Mouse (Mus musculus) yolk sac, embryonic 10.5 days (tissue): ENCODE results near the gene Inha.

Experiments used
- DNase-seq: peaks from one replicate; pipeline ENCODE4 v3.0.0-alpha.2; 2017; ENCODE audit warnings: low spot score

Inha gene

GRCm38 (mm10) chr1:75521321-75522031, 14.6 kb downstream of the Inha start, which contains the start of gene Stk11ip:
Gene Stk11ip, plus strand, starts transcription at chr1:75521529.
- peak; percentile 96 for DNase-seq

DNA sequence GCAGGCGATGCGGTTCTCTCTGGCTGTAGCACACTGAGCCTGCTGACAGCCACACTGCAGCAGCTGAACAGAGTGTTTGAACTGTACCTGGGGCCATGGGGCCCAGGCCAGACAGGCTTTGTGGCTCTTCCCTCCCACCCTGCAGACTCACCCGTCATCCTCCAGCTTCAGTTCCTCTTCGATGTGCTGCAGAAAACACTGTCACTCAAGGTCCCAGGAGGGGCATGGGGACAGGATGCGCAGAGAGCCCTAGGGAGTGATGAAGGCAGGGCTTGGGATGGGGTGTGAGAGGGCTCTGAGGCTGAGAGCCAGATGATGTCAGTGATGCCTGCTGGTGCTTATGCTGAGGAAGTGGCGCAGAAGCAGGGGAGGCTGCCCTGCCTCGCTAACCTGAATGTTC, 17.8 kb downstream of the Inha start:
- no peak for DNase-seq

- no peak for DNase-seq
Measured at GRCm38 (mm10) chr1:75530546-75530945, 23.7 kb downstream of the Inha start.

DNA sequence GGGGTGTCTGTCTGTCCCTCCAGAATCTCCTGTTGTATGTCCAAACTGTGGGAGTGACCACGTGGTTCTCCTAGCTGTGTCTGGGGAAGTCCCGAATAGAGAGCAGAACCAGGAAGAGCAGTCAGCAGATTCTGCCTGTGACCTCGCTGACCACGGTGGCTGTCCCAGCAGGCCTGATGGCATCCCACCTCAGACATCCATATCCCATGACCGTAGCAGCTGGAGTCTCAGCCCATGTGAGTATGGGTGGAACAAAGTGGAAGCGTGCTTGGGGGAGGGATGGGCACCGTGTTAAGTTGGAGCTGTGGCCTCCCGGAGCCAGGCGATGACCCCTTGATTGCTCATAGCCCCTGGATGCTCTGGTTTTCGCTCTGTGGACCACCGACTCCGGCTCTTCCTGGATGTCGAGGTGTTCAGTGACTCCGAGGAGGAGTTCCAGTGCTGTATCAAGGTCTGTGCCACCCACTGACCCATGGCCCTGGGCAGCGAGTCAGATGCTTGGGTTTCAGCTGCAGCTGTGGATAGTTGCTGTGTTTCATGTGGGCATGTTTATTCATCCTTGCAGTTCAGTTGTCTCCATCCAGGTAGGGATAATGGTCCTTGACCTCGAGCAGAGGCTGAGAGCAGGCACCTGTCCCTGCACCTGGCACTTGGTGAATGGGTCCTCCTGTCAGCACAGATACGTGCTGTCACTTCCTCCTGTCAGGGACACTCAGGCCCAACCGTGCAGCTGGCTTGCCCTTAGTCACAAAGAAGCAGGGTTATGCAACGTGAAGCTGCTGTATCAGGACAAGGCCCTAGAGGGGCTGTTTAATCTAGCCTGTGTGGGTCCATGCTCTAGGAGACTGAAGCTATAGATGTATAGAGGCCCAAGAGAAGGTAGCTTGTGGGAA, 25.6 kb downstream of the Inha start:
- no peak for DNase-seq

DNA sequence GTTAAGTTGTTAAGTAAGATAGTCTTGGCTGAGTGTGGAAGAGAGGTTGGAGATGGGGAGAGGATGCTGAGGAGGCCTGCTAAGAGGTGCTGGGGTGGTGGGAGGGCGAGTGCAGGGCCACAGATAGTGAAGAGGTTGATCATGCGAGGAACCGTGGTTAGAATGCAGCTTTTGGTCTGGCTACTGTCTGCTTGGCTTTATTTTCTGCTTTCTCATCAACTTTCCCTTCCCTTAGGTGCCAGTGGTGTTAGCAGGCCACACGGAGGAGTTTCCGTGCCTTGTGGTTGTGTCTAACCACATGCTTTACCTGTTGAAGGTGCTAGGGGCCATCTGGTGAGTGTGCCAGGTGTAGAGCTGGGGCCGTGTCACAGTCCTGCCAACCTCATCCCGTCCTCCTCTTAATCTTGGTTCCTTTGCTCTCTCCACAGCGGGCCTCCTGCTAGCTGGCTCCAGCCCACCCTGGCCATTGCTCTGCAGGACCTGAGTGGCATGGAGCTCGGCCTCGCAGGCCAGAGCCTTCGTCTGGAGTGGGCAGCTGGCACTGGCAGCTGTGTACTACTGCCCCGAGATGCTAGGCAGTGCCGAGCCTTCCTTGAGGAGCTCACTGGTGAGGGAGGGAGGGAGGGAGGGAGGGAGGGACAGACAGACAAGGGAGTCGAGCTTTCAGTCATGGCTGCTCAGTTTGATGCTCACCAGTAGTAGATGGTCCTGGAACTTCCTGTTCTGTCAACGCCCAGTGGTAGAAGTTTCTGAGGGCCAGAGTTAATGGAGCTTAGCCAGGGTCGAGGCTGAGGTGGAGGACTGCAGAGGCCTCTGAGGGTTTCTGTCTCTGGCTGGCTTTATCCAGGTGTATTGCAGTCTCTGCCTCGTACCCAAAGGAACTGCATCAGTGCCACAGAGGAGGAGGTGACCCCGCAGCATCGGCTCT, 26.7 kb downstream of the Inha start:
- no peak for DNase-seq

GRCm38 (mm10) chr1:75537587-75537986, 30.7 kb downstream of the Inha start:
- no peak for DNase-seq

DNA sequence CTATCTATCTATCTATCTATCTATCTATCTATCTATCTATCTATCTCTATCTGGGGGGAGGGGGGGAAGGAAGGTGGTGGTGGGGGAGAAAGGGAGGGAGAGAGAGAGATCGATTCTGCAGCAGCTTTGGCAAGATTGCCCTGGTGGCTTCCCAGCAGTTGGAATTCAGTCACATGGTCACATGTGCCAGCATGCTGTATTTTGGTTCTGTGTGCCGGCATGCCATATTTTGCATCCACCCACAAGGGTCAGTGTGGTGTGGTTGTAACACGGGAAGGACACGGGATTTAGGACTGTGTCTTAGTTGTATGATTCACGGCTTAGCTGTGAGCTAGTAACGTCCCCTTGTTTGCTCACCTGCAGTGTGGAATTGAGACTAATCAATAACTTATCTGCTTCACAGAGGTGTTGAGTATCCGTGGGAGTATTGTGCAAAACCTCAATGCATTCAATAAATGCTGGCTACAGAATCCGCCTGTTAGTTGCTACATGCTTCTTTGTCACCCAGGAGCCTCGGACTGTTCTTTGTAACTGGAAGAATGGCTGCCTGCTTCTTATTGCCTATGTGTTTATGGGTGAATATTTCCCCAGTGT, 31.8 kb downstream of the Inha start:
- no peak for DNase-seq

DNA sequence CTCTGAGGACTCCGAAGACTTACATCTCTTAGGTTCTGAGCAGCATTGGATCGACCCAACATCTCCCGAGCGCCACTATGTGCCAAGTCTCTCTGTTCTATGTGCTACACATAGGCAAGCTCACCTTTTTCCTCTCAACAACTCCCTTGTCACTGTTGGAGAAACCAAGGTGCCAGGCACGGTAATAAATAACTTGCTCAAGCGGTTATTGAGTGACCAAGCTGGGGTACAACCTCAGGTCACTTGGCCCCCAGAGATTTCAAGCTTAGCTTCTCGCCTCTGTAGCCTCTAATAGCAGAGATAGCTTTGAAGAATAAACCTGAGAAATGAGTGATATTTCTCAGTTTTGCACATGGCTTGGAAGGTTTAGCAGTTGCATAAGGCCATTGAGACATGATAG, 34.6 kb downstream of the Inha start:
- DNase-seq = no peak

DNA sequence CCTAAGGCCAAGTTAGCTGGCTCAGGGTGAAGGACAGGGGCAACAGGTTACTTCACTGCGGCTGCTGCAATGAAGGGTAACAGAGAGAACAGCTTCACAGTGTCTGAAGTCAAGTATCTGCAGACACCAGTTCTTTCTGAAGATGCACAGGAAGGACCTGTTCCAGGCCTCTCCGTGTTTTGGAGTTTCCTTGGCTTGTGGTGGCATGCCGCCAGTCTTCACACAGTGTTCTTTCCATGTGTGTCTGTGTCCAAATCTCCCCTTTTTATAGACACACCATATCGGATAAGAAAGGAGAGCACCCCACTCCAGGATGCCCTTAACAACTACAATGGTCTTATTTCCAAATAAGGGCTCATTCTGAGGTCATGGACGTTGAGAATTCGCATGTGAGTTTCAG, 37.5 kb downstream of the Inha start:
- no peak for DNase-seq

DNA sequence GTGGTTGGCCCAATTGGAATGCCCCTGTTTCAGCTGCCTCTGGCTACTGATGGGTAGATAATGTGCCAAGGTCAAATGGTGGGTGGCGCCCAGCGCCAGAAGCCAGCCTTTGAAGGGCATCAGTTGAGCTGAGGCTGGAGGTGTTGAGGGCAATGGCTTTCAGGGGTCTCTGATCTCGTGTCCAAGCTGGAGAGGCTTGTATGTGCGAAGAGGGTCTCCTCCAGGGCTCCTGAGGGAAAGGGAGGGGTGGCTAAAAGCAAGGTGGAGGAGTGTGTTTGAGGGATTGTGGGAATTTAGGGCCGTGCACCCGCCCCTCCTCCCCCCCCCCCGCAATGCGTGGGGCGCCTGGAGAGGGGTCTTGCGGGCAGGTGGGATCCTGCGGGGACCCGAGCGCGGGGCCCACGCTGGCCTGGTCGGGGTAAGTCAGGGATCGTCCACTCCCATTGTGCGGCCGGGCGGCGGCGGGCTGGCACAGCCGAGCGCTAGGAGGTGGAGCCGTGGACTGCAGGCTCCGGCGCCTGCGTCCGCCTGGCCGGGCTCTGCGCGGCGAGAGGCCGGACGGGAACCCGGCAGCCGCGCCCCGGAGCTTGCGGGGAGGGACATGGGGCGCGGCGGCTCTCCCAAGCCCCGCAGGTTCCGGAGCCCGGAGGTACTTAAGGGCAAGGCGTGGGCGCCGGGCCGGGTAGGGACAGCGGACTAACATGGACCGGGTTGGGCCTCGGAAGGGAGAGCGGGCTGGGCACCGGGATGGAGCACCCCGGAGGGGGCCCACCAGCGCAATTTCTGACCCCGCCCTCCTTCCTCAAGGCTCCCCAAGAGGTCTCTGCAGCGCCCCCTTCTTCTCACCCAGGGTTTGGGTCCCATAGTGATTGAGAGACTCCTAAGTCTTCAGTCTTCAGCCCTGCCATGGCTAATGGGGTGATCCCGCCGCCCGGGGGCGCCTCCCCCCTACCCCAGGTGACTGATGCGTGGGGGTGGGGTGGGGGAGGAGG, 39.4 kb downstream of the Inha start, which contains the start of gene Slc4a3:
Gene Slc4a3, plus strand, starts transcription at position 302 of the 992 bp plus-strand sequence.
- peak; percentile 51 for DNase-seq

DNA sequence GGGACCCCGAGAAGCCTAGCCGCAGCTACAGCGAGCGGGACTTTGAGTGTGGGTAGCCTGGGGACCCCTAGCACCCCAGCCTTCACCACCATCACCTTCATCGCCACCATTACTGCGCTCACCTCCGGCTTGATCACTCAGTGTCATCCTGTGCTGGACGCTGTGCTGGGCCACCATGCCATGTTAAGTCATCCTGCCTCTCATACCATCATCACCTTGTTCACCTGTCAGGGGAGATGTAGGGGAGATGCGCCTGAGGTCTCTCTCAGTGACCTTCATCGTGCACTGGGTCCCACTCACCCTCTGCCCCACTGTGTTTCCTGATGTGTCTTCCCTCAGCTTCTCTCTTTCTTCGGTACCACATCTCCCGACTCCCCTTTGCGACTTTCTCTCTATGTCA, 40.5 kb downstream of the Inha start:
- DNase-seq = no peak

- no peak for DNase-seq
Measured at GRCm38 (mm10) chr1:75548083-75548482, 41.2 kb downstream of the Inha start.

GRCm38 (mm10) chr1:75548871-75549270, 42.0 kb downstream of the Inha start:
- DNase-seq = no peak

DNA sequence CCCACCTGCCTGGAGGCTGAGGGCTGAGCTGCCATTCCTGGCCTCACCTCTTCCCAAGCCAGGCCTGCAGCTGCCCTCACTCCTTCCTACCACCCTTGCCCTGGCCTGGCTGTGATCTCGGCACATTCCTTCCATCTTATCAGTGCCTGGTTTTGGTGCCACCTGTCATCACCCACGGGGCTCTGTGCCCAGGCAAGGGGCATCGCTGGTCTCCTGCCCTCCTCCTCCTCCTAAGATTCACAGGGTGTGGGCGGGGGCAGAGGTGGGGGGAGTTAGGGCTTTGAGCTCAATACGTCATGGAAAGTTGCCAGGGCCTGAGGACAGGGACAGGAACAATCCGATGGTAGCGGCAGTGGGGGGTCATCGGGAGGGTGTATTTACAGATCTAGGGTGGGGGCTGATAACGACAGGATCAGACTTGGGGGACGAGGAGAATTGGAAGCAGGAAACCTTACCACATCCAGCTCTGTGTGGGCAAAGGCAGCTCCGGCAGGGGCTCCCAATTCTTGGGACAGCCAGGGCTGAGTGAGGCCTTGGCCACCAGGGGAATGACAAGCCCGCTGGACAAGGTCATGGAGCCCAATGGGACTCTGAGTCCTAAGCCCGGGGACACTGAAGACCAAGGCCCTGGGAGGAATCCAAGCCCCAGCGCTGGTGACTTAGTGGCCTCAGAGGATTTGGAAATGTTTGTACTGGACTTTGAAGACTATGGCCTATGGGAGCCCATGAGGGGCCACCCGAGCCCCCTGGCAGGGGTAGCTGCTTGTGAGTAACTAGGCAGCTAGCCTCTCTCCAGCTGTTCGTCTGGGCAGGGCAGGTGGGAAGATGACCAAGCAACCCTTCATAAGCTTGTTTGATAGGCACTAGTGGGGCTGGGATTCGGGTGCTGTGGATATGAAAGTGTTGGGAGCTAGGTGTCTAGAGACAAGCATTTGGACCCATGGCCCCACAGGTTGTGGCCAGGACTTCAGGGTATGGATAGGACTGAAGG, 42.7 kb downstream of the Inha start:
- DNase-seq = no peak

DNA sequence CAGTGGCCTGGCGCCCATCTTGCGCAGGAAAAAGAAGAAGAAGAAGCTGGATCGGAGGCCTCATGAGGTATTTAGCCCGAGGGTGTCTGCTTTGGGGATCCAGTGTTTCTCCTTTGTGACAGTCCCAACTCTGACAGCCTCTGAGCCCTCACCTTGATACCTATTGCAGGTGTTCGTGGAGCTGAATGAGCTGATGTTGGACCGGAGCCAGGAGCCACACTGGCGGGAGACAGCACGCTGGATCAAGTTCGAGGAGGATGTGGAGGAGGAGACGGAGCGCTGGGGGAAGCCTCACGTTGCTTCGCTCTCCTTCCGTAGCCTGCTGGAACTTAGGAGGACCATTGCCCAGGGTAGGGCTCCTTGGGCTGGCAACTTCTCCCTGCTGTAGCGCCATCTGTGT, 43.7 kb downstream of the Inha start:
- no peak for DNase-seq

DNA sequence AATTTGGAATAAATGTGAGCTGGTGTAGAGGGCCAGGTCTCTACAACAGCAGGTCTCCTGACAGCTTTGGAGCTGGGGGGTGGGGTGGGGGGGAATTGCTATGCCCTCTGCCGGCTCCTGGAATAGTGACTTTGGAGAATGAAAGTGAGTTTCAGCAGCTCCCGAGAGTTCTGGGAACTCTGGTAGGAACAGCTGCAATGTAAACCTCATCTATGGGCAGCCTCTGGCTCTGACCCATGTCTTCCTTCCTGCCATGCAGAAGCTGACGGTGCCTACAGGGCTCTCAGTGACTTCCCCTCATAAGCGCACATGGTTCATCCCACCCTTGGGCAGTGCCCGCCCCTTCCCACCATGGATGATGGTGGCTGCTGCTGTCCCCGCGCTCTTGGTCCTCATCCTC, 48.8 kb downstream of the Inha start:
- no peak for DNase-seq

DNA sequence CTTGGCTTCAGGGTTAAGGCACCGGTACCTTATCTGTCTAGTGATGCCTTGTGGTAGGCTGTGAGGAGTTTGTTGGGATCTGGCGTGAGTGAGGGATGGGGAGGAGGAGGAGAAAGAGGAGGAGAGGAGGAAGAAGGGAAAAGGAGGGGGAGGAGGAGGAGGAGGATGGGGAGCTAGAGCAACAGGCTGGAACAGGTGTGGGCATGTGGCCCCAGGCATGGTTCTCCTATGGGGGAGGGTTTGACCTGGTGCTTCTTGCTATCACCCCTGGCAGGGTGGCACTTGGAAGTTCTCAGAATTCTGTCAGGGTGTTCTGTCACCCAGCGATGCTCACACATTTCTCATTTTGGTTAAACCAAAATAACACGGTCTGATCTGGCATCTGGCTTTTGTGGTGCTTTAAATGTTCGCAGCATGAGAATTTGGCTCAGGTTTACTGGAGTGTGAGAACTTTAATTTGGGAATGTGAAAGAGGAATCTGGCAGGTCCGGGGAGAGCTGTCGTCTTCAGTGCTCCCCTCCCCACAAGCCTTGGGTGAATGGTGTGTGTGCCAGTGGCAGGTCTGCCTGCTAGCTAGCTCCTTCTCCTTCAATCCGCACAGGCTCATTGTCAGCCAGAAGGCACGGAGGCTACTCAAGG, 49.4 kb downstream of the Inha start:
- no peak for DNase-seq

- DNase-seq = no peak
Measured at GRCm38 (mm10) chr1:75557041-75557440, 50.2 kb downstream of the Inha start.
